Mouse (Mus musculus): ENCODE results near the gene Wfikkn1. TPM values are rescaled to one million over a fixed set of nuclear protein-coding genes. Genes with fewer than 3 reads are reported as not detected.

The Wfikkn1 gene
- polyA plus RNA-seq, 1 experiment from 2014 or later: 0.35 TPM

DNA sequence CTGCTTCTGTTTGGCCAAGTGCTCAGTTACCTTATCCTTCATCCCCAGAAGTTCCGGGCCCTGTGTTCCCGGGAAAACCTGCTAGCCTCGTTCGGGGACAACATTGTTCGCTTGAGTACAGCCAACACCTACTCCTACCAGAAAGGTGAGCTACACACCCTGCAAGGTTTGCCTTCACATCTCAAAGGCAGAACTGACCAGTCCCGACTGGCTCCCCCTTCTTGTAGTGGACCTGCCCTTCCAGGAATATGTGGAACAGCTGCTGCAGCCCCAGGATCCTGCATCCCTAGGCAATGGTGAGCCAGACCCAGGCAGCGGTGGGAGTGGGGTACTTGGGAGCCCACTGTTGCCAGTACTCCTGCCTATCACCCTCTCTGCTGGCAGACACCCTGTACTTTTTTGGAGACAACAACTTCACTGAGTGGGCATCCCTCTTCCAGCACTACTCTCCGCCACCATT, 51.1 kb downstream of the Wfikkn1 start:
- no peaks in the 10 kb centered on the region for H3K27me3 ChIP-seq
- no peak for ATAC-seq (ENCODE audit: insufficient read depth)
- peak overlapping the region; percentile 61 for H3K9ac ChIP-seq
- H3K9me3 ChIP-seq (replicated peaks): no peaks in the 10 kb centered on the region
- peaks cover 52% of the 10 kb centered on the region for H3K36me3 ChIP-seq (replicated peaks)
- peak overlapping the region; percentile 65 for H3K4me3 ChIP-seq (replicated peaks)
- 35% methylated on average over 8 of the region's 8 CpGs for WGBS (ENCODE audit: insufficient replicate concordance)
- H3K4me1 ChIP-seq (replicated peaks): peaks cover 72% of the 10 kb centered on the region
- H3K4me2 ChIP-seq: peak overlapping the region; percentile 81
- H3K27ac ChIP-seq (replicated peaks): peak overlapping the region; percentile 69

DNA sequence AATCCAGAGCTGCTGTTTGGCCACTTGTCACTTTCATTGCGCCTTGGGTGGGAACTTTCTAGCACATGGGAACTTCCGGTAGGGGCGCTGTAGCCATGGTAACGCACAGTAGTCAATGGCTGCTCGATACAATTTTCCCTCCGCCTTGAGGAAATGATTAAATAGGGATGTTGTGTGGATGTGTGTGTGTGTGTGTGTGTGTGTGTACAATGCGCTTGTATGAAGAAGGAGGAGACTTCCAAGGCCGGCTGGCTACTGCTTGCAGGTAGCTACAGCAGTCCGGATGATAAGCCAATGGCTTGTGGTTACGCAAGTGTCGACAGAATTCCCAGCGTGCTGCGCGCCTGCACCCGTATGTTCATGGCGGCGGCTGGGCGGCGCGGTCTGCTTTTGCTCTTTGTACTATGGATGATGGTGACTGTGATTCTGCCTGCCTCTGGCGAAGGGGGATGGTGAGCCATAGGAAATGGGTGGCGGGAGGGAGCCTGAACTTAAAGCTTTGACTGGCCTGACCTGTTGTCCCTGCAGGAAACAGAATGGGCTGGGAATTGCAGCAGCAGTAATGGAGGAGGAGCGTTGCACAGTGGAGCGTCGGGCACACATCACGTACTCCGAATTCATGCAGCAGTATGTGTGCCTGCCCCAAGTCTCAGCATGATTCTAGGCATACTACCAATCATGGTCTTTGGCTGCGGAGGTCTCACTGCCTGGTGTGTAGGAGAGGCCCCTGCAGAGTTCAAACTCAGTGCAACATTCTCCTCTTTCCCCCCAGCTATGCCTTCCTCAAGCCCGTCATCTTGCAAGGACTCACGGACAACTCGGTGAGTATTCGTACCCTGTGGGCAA, 51.7 kb downstream of the Wfikkn1 start, which contains the start of gene Jmjd8:
TSS of gene Jmjd8 (plus strand) at position 156 of the 846 bp plus-strand sequence.
- Histone ChIP-seq H3K4me3 (replicated peaks) (peak within 1 kb of the TSS; percentile 65), H3K9me3 (replicated peaks) (no peaks in the 10 kb centered on the region), H3K9ac (peak within 1 kb of the TSS; percentile 61), H3K27me3 (no peaks in the 10 kb centered on the region), H3K4me2 (peak within 1 kb of the TSS; percentile 81), H3K36me3 (replicated peaks) (peaks cover 52% of the 10 kb centered on the region), H3K27ac (replicated peaks) (peak within 1 kb of the TSS; percentile 69), H3K4me1 (replicated peaks) (peaks cover 72% of the 10 kb centered on the region)
- WGBS (ENCODE audit: insufficient replicate concordance): 2% methylated on average over 32 of the region's 32 CpGs
- ATAC-seq (ENCODE audit: insufficient read depth): no peak

DNA sequence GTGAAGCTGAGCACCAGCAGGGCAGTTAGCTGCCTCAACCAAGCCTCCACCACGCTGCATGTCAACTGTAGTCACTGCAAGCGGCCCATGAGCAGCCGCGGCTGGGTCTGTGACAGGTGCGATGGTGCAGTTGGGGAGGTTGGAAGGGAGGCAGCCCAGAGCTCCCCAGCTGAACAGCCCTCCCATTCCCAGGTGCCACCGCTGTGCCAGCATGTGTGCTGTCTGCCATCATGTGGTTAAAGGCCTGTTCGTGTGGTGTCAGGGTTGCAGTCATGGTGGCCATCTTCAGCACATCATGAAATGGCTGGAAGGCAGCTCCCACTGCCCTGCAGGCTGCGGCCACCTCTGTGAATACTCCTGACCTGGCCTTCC, 52.4 kb downstream of the Wfikkn1 start:
- H3K9ac ChIP-seq: 0 out of 2 replicates have a peak overlapping the region, but pooled peaks have one; percentile 61
- H3K27ac ChIP-seq (replicated peaks): peak overlapping the region; percentile 69
- no peaks in the 10 kb centered on the region for H3K9me3 ChIP-seq (replicated peaks)
- peaks cover 69% of the 10 kb centered on the region for H3K4me1 ChIP-seq (replicated peaks)
- 79% methylated on average over 8 of the region's 8 CpGs for WGBS (ENCODE audit: insufficient replicate concordance)
- H3K27me3 ChIP-seq: no peaks in the 10 kb centered on the region
- peaks cover 52% of the 10 kb centered on the region for H3K36me3 ChIP-seq (replicated peaks)
- peak overlapping the region; percentile 65 for H3K4me3 ChIP-seq (replicated peaks)
- peak overlapping the region; percentile 81 for H3K4me2 ChIP-seq
- no peak for ATAC-seq (ENCODE audit: insufficient read depth)

Small RNA genes lying within 50 kb of the gene (microRNA-seq; reads per million reads assigned to microRNA genes)
- 0.76 reads per million for gene Mir3082

Other genes with a start within 250 kb of the Wfikkn1 start
- not detected in 2 replicates for gene Gng13, start 163.7 kb downstream of the Wfikkn1 start, polyA plus RNA-seq (2015; fragmentation: Nextera tagmentation; extraction: Ambion mirVana)
- gene Chtf18, start 153.4 kb downstream of the Wfikkn1 start, polyA plus RNA-seq (2015; fragmentation: Nextera tagmentation; extraction: Ambion mirVana): 21.1 and 24.2 TPM in 2 replicates
- gene Rpusd1, start 153.2 kb downstream of the Wfikkn1 start, polyA plus RNA-seq (2015; fragmentation: Nextera tagmentation; extraction: Ambion mirVana): 6.4 and 6.6 TPM in 2 replicates
- gene Mslnl, start 144.8 kb downstream of the Wfikkn1 start, polyA plus RNA-seq (2015; fragmentation: Nextera tagmentation; extraction: Ambion mirVana): not detected in 2 replicates
- 2.5 and 2.7 TPM in 2 replicates for gene Msln, start 126.5 kb downstream of the Wfikkn1 start, polyA plus RNA-seq (2015; fragmentation: Nextera tagmentation; extraction: Ambion mirVana)
- 13.2 and 14.8 TPM in 2 replicates for gene Narfl, start 107.1 kb downstream of the Wfikkn1 start, polyA plus RNA-seq (2015; fragmentation: Nextera tagmentation; extraction: Ambion mirVana)
- 5.6 and 7.4 TPM in 2 replicates for gene Haghl, start 95.2 kb downstream of the Wfikkn1 start, polyA plus RNA-seq (2015; fragmentation: Nextera tagmentation; extraction: Ambion mirVana)
- gene Ccdc78, start 94.3 kb downstream of the Wfikkn1 start, polyA plus RNA-seq (2015; fragmentation: Nextera tagmentation; extraction: Ambion mirVana): 0.03 and 0.07 TPM in 2 replicates
- gene Fam173a, start 88.0 kb downstream of the Wfikkn1 start, polyA plus RNA-seq (2015; fragmentation: Nextera tagmentation; extraction: Ambion mirVana): 54.9 and 59.6 TPM in 2 replicates
- not detected in 2 replicates for gene AC134908.4, start 85.2 kb downstream of the Wfikkn1 start, polyA plus RNA-seq (2015; fragmentation: Nextera tagmentation; extraction: Ambion mirVana)
- gene Metrn, start 83.7 kb downstream of the Wfikkn1 start, polyA plus RNA-seq (2015; fragmentation: Nextera tagmentation; extraction: Ambion mirVana): 15.5 and 18.2 TPM in 2 replicates
- gene Fbxl16, start 71.8 kb downstream of the Wfikkn1 start, polyA plus RNA-seq (2015; fragmentation: Nextera tagmentation; extraction: Ambion mirVana): 0.07 and 0.12 TPM in 2 replicates
- gene Wdr24, start 57.2 kb downstream of the Wfikkn1 start, polyA plus RNA-seq (2015; fragmentation: Nextera tagmentation; extraction: Ambion mirVana): 11.7 and 13.0 TPM in 2 replicates
- gene Jmjd8, start 52.0 kb downstream of the Wfikkn1 start, polyA plus RNA-seq (2015; fragmentation: Nextera tagmentation; extraction: Ambion mirVana): 19.6 and 25.2 TPM in 2 replicates
- 114 and 130 TPM in 2 replicates for gene Stub1, start 47.5 kb downstream of the Wfikkn1 start, polyA plus RNA-seq (2015; fragmentation: Nextera tagmentation; extraction: Ambion mirVana)
- 0.25 and 0.48 TPM in 2 replicates for gene Rhbdl1, start 43.6 kb downstream of the Wfikkn1 start, polyA plus RNA-seq (2015; fragmentation: Nextera tagmentation; extraction: Ambion mirVana)
- gene Gm20683, start 39.1 kb downstream of the Wfikkn1 start, polyA plus RNA-seq (2015; fragmentation: Nextera tagmentation; extraction: Ambion mirVana): 0.46 and 0.52 TPM in 2 replicates
- 10.8 and 12.6 TPM in 2 replicates for gene Rhot2, start 36.0 kb downstream of the Wfikkn1 start, polyA plus RNA-seq (2015; fragmentation: Nextera tagmentation; extraction: Ambion mirVana)
- gene Wdr90, start 19.4 kb downstream of the Wfikkn1 start, polyA plus RNA-seq (2015; fragmentation: Nextera tagmentation; extraction: Ambion mirVana): 8.1 and 9.3 TPM in 2 replicates
- gene Mcrip2, start 12.1 kb downstream of the Wfikkn1 start, polyA plus RNA-seq (2015; fragmentation: Nextera tagmentation; extraction: Ambion mirVana): 37.3 and 39.3 TPM in 2 replicates
- 46.4 and 49.4 TPM in 2 replicates for gene Mettl26, start 5.8 kb downstream of the Wfikkn1 start, polyA plus RNA-seq (2015; fragmentation: Nextera tagmentation; extraction: Ambion mirVana)
- 6.6 and 8.4 TPM in 2 replicates for gene Rab40c, start 38.9 kb upstream of the Wfikkn1 start, polyA plus RNA-seq (2015; fragmentation: Nextera tagmentation; extraction: Ambion mirVana)
- gene Pigq, start 64.1 kb upstream of the Wfikkn1 start, polyA plus RNA-seq (2015; fragmentation: Nextera tagmentation; extraction: Ambion mirVana): 156 and 174 TPM in 2 replicates
- gene Nhlrc4, start 64.1 kb upstream of the Wfikkn1 start, polyA plus RNA-seq (2015; fragmentation: Nextera tagmentation; extraction: Ambion mirVana): 6.1 and 6.7 TPM in 2 replicates
- gene A930017K11Rik, start 71.7 kb upstream of the Wfikkn1 start, polyA plus RNA-seq (2015; fragmentation: Nextera tagmentation; extraction: Ambion mirVana): 0.23 and 0.37 TPM in 2 replicates
- gene Capn15, start 104.9 kb upstream of the Wfikkn1 start, polyA plus RNA-seq (2015; fragmentation: Nextera tagmentation; extraction: Ambion mirVana): 9.7 and 11.4 TPM in 2 replicates
- 2.1 and 2.3 TPM in 2 replicates for gene Rab11fip3, start 188.7 kb upstream of the Wfikkn1 start, polyA plus RNA-seq (2015; fragmentation: Nextera tagmentation; extraction: Ambion mirVana)
- 14.7 and 17.2 TPM in 2 replicates for gene Decr2, start 209.5 kb upstream of the Wfikkn1 start, polyA plus RNA-seq (2015; fragmentation: Nextera tagmentation; extraction: Ambion mirVana)
- gene Nme4, start 214.7 kb upstream of the Wfikkn1 start, polyA plus RNA-seq (2015; fragmentation: Nextera tagmentation; extraction: Ambion mirVana): 34.6 and 35.5 TPM in 2 replicates
- gene Tmem8, start 232.4 kb upstream of the Wfikkn1 start, polyA plus RNA-seq (2015; fragmentation: Nextera tagmentation; extraction: Ambion mirVana): 1.5 and 1.7 TPM in 2 replicates
- 120 and 124 TPM in 2 replicates for gene Mrpl28, start 242.6 kb upstream of the Wfikkn1 start, polyA plus RNA-seq (2015; fragmentation: Nextera tagmentation; extraction: Ambion mirVana)

Data from liver, embryonic 15.5 days (tissue).